Mouse (Mus musculus) forebrain, embryonic 13.5 days (tissue): Measurements from ENCODE around the gene Dnah12. TPM values are rescaled to one million over a fixed set of nuclear protein-coding genes. Genes with fewer than 3 reads are reported as not detected.

Experiments used
- ATAC-seq: fragments of 200-750 bp; cut with Nextera tagmentation; 2 replicates; pipeline ENCODE4 v1.8.0; 2017
- H3K27ac ChIP-seq: fragments of 300-500 bp; sonication (generic); 2 replicates; pipeline ENCODE4 v1.5.1; 2015; ENCODE audit warnings: inconsistent platforms, mild to moderate bottlenecking, moderate library complexity
- H3K27me3 ChIP-seq: fragments of 300-500 bp; sonication (generic); 2 replicates; pipeline ENCODE4 v1.6.1; 2015; ENCODE audit warnings: mild to moderate bottlenecking, inconsistent platforms
- H3K36me3 ChIP-seq: fragments of 300-500 bp; sonication (generic); 2 replicates; pipeline ENCODE4 v1.6.1; 2015; ENCODE audit warnings: mild to moderate bottlenecking, inconsistent platforms; ENCODE audit not compliant: poor library complexity, severe bottlenecking
- H3K4me1 ChIP-seq: fragments of 300-500 bp; sonication (generic); 2 replicates; pipeline ENCODE4 v1.6.1; 2015; ENCODE audit warnings: inconsistent platforms
- H3K4me2 ChIP-seq: fragments of 300-500 bp; sonication (generic); 2 replicates; pipeline ENCODE4 v1.6.1; 2015; ENCODE audit warnings: inconsistent platforms, mild to moderate bottlenecking, moderate library complexity
- H3K4me3 ChIP-seq: fragments of 300-500 bp; sonication (generic); 2 replicates; pipeline ENCODE4 v1.5.1; 2015; ENCODE audit warnings: mild to moderate bottlenecking, inconsistent platforms
- H3K9ac ChIP-seq: fragments of 300-500 bp; sonication (generic); 2 replicates; pipeline ENCODE4 v1.6.1; 2015; ENCODE audit warnings: mild to moderate bottlenecking, inconsistent platforms
- H3K9me3 ChIP-seq: fragments of 300-500 bp; sonication (generic); replicated peaks from 2 replicates; pipeline ENCODE4 v1.6.1; 2016; ENCODE audit warnings: inconsistent platforms
- WGBS: fragments of 180-500 bp; shearing (Covaris S2); methylation state at CpG from one replicate; pipeline ENCODE4 v1.1.7; 2015; 5-methylcytosine and 5-hydroxymethylcytosine counted together
- polyA plus RNA-seq: library from polyadenylated mRNA; unstranded; fragments of >200 nt; fragmentation: Nextera tagmentation; extraction: Ambion mirVana; gene quantifications from 2 replicates; pipeline ENCODE4 v1.2.1, GENCODE M21; 2015

Gene Dnah12
- polyA plus RNA-seq, 1 experiment from 2014 or later, result 0.05 TPM

- H3K36me3 ChIP-seq, result no peaks in the 10 kb centered on the region
- no peaks in the 10 kb centered on the region for H3K27me3 ChIP-seq
- H3K9ac ChIP-seq, result no peak overlapping the region
- no peak overlapping the region for H3K27ac ChIP-seq
- H3K4me1 ChIP-seq, result no peaks in the 10 kb centered on the region
- H3K4me2 ChIP-seq, result no peak overlapping the region
- H3K9me3 ChIP-seq, result no peaks in the 10 kb centered on the region
- H3K4me3 ChIP-seq, result no peak overlapping the region
- no peak for ATAC-seq
- WGBS, result 78% methylated on average over 8 of the region's 8 CpGs
Observed at GRCm38 (mm10) chr14:26853053-26853452, 160.0 kb downstream of the Dnah12 start.

DNA sequence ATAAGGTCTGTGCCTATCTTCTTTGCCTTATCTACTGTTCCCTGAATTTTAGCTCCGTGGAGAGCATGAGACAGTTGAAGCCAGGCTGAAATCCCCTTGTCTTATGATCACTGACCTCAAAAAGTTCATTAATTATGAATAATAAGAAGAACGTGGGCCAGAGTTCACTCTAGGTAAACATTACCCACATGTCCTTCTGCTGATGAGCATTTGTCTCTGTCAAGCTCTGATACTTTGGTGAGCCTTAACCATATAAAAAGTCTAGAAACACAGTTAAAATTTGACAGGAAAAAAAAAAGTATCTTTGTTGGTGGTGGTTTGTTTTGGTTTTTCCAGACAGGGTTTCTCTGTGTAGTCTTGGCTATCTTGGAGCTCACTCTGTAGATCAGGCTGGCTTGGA lies 161.0 kb downstream of the Dnah12 start:
- no peaks in the 10 kb centered on the region for H3K36me3 ChIP-seq
- no peaks in the 10 kb centered on the region for H3K27me3 ChIP-seq
- H3K4me1 ChIP-seq, result no peaks in the 10 kb centered on the region
- ATAC-seq, result no peak
- H3K9me3 ChIP-seq, result no peaks in the 10 kb centered on the region
- no peak overlapping the region for H3K27ac ChIP-seq
- H3K9ac ChIP-seq, result no peak overlapping the region
- no peak overlapping the region for H3K4me3 ChIP-seq
- WGBS, result 84% methylated on average over 2 of the region's 2 CpGs
- H3K4me2 ChIP-seq, result no peak overlapping the region

GRCm38 (mm10) chr14:26858364-26858763 lies 165.3 kb downstream of the Dnah12 start:
- Histone ChIP-seq H3K4me2 (no peak overlapping the region), H3K9ac (no peak overlapping the region), H3K9me3 (no peaks in the 10 kb centered on the region), H3K4me3 (no peak overlapping the region), H3K4me1 (no peaks in the 10 kb centered on the region), H3K27me3 (no peaks in the 10 kb centered on the region), H3K36me3 (no peaks in the 10 kb centered on the region), H3K27ac (no peak overlapping the region)
- 87% methylated on average over 2 of the region's 2 CpGs for WGBS
- ATAC-seq, result no peak

- WGBS, result 94% methylated on average over 3 of the region's 3 CpGs
- no peak for ATAC-seq
Observed at GRCm38 (mm10) chr14:26859024-26859423, 165.9 kb downstream of the Dnah12 start.

DNA sequence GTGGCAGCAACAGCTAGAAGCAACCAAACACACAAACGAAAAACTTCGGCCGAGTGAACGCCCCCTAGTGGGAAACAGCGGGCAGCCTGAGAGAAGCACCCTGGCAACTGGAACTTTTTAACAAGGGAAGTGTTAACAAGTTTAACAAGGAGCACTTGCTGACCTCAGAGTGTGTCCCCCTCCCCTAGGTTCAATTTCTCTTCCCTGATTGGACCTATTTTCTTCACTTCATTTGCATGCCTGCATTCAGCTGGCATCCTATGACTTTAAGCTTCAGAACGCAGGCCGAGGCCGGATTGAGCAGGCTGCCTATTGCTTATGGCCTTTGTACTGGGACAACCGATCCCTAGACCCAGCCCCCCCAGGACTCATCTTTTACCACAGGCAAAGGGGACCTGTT lies 174.3 kb downstream of the Dnah12 start:
- Histone ChIP-seq H3K9me3 (no peaks in the 10 kb centered on the region), H3K4me3 (no peak overlapping the region), H3K36me3 (no peaks in the 10 kb centered on the region), H3K4me2 (no peak overlapping the region), H3K4me1 (no peaks in the 10 kb centered on the region), H3K27ac (no peak overlapping the region), H3K27me3 (no peaks in the 10 kb centered on the region), H3K9ac (no peak overlapping the region)
- no peak for ATAC-seq
- 76% methylated on average over 9 of the region's 9 CpGs for WGBS

More at GRCm38 (mm10) chr14:26859024-26859423, 165.9 kb downstream of the Dnah12 start:
- H3K4me1 ChIP-seq, result no peaks in the 10 kb centered on the region
- H3K27ac ChIP-seq, result no peak overlapping the region
- H3K9me3 ChIP-seq, result no peaks in the 10 kb centered on the region
- H3K27me3 ChIP-seq, result no peaks in the 10 kb centered on the region
- H3K9ac ChIP-seq, result no peak overlapping the region
- no peak overlapping the region for H3K4me2 ChIP-seq
- no peaks in the 10 kb centered on the region for H3K36me3 ChIP-seq
- H3K4me3 ChIP-seq, result no peak overlapping the region

DNA sequence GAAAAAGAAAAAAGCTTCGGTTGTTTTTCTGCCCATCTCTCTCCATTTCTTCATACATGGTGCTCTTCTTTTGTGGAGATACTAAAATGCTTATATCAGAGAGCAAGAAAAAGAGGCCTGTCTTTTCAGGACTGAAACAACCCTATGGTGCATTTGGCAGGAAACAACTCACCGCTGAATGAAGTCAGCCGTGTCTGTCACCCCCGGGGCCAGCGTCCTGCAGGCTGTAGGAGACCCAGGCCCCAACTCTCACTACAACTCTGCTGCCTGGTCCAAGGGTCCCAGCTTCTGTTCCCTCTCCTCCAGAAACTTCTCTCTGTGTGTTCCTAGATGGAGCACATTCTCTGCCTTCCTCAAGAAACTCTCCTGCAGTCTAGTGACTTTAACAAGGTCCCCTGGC lies 175.2 kb downstream of the Dnah12 start:
- no peaks in the 10 kb centered on the region for H3K4me1 ChIP-seq
- H3K4me2 ChIP-seq, result no peak overlapping the region
- H3K4me3 ChIP-seq, result no peak overlapping the region
- H3K9ac ChIP-seq, result no peak overlapping the region
- H3K27ac ChIP-seq, result no peak overlapping the region
- 84% methylated on average over 5 of the region's 5 CpGs for WGBS
- ATAC-seq, result no peak
- no peaks in the 10 kb centered on the region for H3K36me3 ChIP-seq
- H3K9me3 ChIP-seq, result no peaks in the 10 kb centered on the region
- no peaks in the 10 kb centered on the region for H3K27me3 ChIP-seq

GRCm38 (mm10) chr14:26878756-26879155 lies 185.7 kb downstream of the Dnah12 start:
- ATAC-seq, result no peak
- Histone ChIP-seq H3K27me3 (no peaks in the 10 kb centered on the region), H3K27ac (no peak overlapping the region), H3K9ac (no peak overlapping the region), H3K36me3 (no peaks in the 10 kb centered on the region), H3K4me3 (no peak overlapping the region), H3K4me2 (no peak overlapping the region), H3K4me1 (no peaks in the 10 kb centered on the region), H3K9me3 (no peaks in the 10 kb centered on the region)
- WGBS, result 82% methylated on average over 4 of the region's 4 CpGs

- WGBS, result 85% methylated on average over 2 of the region's 2 CpGs
- Histone ChIP-seq H3K27ac (no peak overlapping the region), H3K9me3 (no peaks in the 10 kb centered on the region), H3K4me1 (no peaks in the 10 kb centered on the region), H3K27me3 (no peaks in the 10 kb centered on the region), H3K36me3 (no peaks in the 10 kb centered on the region), H3K9ac (no peak overlapping the region), H3K4me2 (no peak overlapping the region), H3K4me3 (no peak overlapping the region)
- no peak for ATAC-seq
Observed at GRCm38 (mm10) chr14:26879976-26880375, 186.9 kb downstream of the Dnah12 start.

- no peak overlapping the region for H3K4me2 ChIP-seq
- no peaks in the 10 kb centered on the region for H3K36me3 ChIP-seq
- no peak overlapping the region for H3K4me3 ChIP-seq
- H3K9me3 ChIP-seq, result no peaks in the 10 kb centered on the region
- 91% methylated on average over 5 of the region's 5 CpGs for WGBS
- H3K9ac ChIP-seq, result no peak overlapping the region
- no peak for ATAC-seq
- no peaks in the 10 kb centered on the region for H3K27me3 ChIP-seq
- H3K27ac ChIP-seq, result no peak overlapping the region
- H3K4me1 ChIP-seq, result no peaks in the 10 kb centered on the region
Observed at GRCm38 (mm10) chr14:26881700-26882099, 188.6 kb downstream of the Dnah12 start.

DNA sequence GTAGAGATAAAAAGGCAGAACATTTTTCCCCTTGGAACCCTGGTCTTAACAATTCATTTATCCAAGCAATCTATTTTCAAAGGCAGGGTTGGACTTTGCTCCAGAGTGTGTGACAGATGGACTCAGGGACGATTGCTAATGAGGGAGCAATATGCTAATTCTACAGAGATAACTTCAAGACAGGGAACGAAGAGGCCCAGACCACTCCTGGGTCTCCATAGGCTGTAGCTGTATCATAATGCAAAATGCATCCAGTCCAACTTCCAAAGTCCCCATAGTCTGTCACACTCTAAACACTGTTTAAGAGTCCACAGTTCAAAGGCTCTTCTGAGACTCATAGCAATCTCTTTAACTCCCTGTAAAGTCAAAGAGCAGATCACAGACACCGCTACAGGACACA lies 194.2 kb downstream of the Dnah12 start:
- no peak for ATAC-seq
- no peaks in the 10 kb centered on the region for H3K4me1 ChIP-seq
- H3K4me2 ChIP-seq, result no peak overlapping the region
- no peaks in the 10 kb centered on the region for H3K36me3 ChIP-seq
- no peak overlapping the region for H3K9ac ChIP-seq
- no peak overlapping the region for H3K4me3 ChIP-seq
- WGBS, result 56% methylated on average over 3 of the region's 3 CpGs
- no peaks in the 10 kb centered on the region for H3K9me3 ChIP-seq
- H3K27me3 ChIP-seq, result no peaks in the 10 kb centered on the region
- H3K27ac ChIP-seq, result no peak overlapping the region

GRCm38 (mm10) chr14:26890777-26891176 lies 197.7 kb downstream of the Dnah12 start:
- Histone ChIP-seq H3K27me3 (no peaks in the 10 kb centered on the region), H3K4me2 (no peak overlapping the region), H3K27ac (no peak overlapping the region), H3K4me3 (no peak overlapping the region), H3K36me3 (no peaks in the 10 kb centered on the region), H3K9ac (no peak overlapping the region), H3K9me3 (no peaks in the 10 kb centered on the region), H3K4me1 (no peaks in the 10 kb centered on the region)
- WGBS, result 92% methylated on average over 3 of the region's 3 CpGs
- no peak for ATAC-seq

GRCm38 (mm10) chr14:26894392-26894791 lies 201.3 kb downstream of the Dnah12 start, which contains the start of gene Asb14:
TSS of gene Asb14 (plus strand) at chr14:26894557.
- WGBS, result 94% methylated on average over 4 of the region's 4 CpGs

DNA sequence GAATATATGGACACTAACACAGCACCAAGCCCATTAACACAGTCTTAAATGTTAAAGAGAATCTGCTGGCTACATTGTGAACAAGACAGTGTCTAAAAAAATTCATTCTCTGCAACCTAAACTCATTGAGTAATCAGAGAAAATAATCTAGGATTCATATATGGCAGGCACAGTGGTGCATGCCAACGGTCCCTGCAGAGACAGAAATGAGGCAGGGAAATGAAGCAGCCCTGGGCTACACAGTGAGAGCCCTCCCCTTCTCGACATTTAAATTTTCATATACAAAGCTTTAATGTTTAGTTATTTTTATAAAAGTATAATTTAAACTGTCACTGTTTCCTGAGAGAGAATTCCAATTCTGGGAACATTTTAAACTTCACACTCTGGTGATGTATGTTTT lies 206.4 kb downstream of the Dnah12 start:
- Histone ChIP-seq H3K36me3 (no peaks in the 10 kb centered on the region), H3K27ac (no peak overlapping the region), H3K27me3 (no peaks in the 10 kb centered on the region), H3K9me3 (no peaks in the 10 kb centered on the region), H3K4me1 (no peaks in the 10 kb centered on the region), H3K4me3 (no peak overlapping the region), H3K4me2 (no peak overlapping the region), H3K9ac (no peak overlapping the region)
- no peak for ATAC-seq
- 86% methylated on average over 2 of the region's 2 CpGs for WGBS

More at GRCm38 (mm10) chr14:26894392-26894791, 201.3 kb downstream of the Dnah12 start, which contains the start of gene Asb14:
- Histone ChIP-seq H3K4me2 (no peak within 1 kb of the TSS), H3K4me1 (no peaks in the 10 kb centered on the region), H3K9me3 (no peaks in the 10 kb centered on the region), H3K36me3 (no peaks in the 10 kb centered on the region), H3K27ac (no peak within 1 kb of the TSS), H3K4me3 (no peak within 1 kb of the TSS), H3K27me3 (no peaks in the 10 kb centered on the region), H3K9ac (no peak within 1 kb of the TSS)
- ATAC-seq, result no peak
